Mouse (Mus musculus): ENCODE results near the gene Olfm3.

The Olfm3 gene

DNA sequence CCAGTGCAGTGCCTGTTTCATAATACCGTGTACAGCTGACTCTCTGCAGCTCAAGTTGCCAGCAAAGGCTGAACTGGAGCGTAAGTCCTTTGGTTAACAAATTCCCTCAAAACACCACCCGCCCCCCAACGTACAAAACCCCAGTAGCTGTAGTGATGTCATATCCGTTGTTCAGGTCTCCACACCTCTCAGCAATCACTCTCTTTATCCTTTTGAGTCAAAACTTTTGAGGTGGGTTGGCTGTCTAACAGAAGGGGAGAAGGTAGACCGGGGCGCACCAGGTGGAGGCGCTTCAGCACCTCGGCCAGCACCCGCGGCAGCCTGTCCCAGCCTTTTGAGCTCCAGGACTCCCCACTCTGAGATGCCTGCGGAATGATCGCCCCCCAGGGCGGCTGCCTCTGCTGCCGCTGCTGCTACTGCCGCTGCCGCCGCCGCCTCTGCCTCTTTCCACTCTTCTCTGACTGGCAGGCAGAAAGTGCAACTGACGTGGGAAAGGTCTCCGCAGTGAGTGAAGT, at the start of gene Olfm3:
Gene Olfm3 (plus strand): TSS at position 155 of the 515 bp plus-strand sequence.
- no peak for DNase-seq

DNA sequence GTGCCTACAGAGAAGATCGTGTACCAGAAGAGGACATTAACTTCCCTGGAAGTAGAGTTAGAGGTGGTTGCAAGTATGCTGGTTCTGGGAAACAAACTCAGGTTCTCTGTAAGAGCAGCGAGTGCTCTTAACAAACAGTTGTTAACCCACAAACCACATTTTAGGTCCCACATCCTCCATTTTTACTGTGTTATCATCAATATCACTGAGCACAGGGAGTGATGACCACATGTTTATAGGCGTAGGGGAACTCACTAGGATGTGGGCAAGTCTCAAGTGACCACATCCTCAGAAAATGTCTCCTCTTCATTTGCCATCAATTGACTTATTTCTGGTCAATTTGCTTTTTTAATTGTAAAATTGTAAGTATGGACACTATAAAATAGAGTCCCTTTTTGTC, 14.1 kb upstream of the Olfm3 start:
- no peak for DNase-seq

DNA sequence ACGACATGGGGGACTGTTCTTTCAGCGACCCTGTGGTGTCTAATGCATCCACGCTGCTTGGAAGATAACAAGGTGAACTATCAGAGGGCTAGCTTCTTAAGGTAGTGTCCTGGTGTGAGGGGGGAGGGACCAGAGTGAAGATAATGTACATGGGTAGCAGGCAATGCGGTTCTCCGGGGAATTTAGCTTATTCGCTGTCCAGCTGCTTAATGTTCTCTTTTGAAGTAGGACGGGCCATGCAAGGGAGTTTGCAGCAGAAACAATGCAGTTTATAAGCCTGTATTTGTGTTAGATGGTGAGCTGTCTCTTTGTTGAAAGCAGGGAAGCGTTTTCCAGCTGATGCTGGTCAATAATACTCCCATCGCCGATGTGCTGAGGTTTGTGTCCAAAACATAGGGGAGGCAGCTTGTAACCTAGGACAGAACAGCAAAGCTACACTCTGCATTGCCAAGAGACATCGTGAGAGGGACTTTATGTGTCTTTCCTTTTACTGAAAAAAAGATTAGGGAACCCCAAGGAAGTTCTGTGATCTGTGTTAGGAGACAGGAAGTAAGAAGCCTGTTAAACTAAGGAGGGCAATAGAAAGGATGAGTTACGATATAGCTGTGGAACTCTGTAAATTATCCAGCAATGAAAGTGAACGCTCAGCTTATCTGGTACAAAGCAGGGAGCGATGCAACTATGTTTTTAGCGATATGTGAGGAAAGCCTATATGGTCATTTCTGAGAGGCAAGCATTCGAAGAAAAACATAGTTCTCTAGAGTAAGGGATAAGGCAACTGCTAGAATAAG, 950 bp downstream of the Olfm3 start:
- no peak for DNase-seq

DNA sequence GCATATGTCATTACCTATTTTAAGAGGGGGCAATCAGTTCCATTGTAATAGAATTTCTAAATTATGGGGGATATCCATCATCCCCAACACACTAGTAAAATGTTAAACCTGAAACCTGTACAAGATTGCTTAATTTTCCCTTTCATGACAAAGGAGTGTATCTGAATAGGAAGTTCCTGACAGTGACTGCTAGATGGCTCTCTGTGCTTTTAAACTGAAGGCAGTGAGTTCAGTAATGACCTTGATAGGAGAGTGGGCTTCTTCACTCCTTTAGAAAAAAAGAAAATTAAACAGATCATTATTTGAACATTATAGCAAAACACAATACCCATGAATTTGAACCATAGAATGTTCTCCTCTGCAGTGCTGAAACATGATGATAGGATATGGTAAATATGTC, 3.7 kb downstream of the Olfm3 start:
- no peak for DNase-seq

DNA sequence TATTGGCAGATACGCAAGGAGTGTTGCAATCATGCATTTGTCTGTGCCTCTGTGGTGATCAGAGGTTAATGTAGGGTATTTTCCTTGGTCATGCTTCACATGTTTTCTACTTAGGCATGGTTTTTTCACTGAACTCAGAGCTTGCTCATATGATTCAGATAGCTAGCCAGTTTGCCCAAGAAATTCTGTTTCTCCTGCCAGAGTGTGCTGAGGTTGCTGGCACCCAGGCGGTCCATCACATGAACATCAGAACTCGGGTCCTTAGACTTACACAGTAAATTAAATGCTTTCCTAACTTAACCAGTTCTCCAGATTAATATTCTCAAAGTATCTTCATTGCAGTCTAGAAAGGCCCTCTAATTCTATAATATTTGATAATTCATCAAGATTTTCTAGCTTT, 5.0 kb downstream of the Olfm3 start:
- no peak for DNase-seq

DNA sequence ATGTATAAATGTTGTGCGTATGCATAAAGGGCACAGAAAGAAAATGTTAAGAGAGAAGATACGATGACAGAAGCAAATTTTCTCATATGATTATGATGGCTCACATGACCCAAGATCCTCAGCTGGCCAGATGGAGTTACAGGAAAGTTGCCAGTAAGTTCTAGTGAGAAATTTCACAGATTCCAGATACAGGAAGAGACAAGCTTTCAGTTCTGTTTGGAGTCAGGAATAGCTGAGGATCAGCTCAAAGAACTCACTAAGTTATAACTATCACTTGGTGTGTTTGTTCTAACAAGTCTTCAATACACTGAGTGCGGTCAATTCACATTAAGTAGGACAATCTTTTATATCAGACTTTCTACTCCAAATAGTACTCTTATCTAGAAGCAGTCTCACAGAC, 16.2 kb downstream of the Olfm3 start:
- no peak for DNase-seq

DNA sequence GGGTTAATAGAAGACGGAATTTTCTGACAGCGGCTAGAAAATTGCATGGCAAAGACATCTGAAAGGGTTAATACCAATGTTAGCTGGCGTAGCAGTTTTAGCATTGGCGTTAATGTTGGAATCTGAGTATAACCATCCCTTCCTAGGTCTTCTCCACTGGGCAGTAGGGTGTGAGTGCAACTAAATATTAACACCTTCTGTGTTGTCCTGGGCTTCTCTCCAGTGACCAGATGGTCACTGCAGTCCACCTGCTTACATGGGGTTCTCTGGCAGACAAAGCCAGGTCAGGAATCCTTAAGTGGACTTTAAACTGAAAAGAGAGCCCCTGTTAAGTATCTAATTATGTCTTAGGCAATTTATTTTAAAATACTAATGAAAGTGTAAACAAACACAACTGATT, 25.7 kb downstream of the Olfm3 start:
- no peak for DNase-seq

DNA sequence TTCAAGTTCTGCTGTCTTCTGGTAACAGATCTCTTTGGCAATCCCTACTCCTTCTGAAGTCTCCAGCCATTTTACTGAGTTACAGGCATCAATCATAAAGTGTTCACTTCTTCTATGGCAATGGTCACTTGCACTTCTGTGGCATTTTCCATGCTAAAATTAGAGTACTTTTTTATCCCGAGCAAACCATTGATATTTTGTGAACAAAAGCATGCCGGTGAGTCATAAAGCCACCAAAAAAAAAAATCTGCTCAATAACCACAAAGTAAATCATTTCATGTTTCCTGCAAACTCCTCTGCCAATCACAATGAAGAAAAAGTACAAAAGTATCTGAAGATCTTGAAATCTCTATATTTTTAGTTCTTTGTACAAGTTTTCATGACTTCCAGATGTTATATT, 26.5 kb downstream of the Olfm3 start:
- DNase-seq, result no peak

DNA sequence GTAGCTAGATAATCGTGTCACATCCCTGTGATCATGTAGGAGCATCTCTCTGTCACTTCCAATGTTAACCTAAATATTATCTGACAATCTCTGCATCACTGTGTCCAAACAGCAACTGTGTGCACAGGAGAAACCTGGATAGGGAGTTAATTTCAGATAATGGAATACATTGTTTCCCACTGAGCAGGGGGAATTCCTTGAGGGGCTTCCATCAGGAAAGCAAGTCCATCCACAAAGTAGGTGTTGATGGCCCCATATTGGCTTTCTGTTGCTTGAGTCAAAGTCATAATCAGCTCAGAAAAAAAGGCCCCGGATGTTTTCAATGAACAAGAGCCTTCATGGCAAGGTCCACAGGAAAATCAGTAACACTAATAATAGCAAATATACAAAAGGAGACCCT, 26.9 kb downstream of the Olfm3 start:
- no peak for DNase-seq

DNA sequence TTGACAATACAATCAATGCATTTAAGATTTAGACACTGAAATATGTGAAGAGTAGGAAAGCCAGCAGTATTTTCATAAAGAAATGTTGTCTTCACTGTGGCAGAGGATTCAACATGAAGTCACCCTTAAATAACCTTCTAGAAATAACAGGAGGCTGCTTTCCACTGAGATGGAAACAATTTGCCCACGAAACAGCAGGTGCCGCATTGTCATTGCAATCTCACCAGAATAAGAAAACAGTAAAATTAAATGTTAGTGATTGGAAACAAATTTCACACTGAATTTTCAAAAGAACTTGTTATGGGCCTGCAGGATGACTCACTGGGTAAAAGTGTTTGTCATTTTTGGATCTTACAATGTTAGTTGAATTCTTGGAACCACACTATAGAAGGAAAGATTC, 29.0 kb downstream of the Olfm3 start:
- DNase-seq, result no peak

DNA sequence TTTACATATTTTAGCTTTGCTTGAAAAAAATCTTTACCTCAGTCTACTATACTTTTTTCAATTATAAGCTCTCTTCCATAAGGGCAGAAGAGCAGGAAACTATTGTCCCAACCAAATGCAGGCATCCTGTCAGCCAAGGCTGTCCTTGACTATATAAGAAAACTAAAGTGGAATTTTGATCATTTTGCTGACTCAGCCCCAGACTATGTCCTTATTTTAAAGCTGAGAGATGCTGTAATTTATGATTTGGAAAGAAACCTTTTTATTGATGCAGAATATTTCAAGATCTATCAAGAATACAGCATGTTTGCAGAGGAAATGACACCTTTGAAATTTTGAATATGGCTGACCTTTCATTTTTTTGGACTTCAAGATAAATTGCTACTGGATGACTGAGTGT, 51.0 kb downstream of the Olfm3 start:
- DNase-seq, result no peak

DNA sequence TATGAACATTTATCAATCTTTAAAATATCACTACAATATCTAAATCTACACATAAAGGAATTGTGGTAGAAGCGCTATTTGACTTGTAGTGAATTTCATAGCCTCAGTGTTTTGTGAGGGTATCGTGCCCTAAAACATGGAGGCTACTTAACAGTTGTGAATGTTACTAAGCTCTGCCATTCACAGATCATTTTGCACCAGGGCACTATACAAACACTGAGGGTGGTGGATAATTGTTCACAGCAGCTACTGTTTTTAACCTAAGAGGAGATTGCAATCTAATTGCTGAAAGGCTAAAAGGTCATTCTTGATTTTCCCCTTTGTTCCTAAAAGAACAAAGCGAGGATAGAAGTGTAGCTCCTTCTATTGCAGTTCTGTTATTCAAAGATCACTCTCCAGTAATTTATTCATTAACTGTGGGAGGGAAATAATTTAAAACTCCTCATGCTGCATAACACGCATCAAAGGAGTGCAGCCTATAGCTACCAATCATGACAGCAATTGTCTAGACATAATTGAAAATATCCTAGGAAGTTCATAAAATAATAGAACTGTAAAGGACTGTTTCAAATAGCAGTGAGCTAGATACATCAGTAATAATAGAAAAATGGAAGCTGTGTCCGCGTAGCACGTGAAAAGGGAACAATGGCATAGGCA, 55.6 kb downstream of the Olfm3 start:
- DNase-seq, result no peak

DNA sequence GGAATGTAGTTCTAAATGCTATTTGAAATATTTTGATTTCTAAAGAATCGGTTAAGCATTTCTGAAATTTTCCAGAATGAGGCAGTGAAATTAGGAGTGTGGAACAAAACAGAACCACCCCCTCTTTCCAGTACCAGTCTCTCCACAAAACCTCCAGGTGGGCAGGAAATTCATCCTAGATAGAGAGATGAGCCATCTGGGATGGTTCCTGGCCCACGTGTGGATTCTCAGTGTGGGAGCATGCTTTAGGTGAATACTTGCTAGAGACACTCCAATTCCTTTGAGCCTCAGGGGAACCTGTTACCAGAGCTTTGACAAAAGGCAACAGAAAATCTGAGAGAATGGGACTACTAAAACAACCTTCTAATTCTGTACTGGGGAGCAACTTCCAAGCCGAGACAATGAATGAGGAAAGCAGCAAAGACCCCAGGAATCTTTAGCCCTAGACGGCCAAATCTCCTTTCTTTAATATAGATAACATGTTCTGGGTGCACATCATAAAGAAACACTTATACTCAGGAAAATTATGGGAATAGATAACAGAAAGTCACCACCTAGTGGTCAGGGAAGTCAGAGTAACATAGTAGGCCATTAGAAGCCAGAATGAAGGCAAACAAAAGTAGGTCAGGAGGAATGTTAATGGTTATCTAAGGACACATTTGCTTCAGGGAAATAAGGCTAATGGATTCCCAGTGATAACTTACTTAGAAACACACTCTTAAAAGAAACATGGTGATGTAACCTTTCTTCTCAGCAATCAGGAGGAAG, 58.6 kb downstream of the Olfm3 start:
- DNase-seq, result no peak

DNA sequence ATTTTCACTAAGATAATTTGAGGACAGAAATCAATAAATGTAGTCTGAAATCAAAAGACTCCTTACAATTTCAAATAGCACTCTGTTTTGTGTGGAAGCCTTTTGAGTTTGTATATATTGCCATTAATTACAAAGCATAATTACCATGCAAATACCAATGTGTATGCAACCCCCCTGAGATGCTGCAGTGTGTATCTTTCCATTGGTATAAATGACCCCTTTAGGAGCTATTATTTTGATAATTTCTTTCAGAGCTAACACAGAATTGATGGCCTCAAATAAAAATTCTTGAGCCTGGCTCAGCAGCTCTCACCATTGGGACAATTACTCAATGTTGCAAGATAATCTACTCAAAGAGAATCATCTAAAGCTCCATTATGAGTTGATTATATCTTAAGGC, 67.3 kb downstream of the Olfm3 start:
- no peak for DNase-seq

DNA sequence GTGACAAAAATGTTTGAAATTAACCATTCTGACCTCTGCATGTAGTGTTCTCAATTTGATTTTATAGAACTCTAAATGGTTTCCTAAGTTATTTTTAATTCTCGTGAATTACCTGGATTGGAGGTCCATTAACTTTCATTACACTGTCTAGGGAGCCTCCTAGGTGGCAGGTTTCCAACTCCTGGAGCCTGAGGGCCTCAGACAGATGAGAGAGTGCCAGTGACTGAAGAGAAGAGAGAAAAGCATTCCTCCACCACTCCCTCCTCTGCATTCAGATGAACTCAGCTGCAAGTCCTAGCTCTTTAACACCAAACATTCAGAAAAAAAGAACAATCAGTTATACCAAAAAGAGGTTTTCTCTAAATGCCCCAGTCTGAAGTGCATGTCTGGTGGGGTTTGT, 68.6 kb downstream of the Olfm3 start:
- no peak for DNase-seq

DNA sequence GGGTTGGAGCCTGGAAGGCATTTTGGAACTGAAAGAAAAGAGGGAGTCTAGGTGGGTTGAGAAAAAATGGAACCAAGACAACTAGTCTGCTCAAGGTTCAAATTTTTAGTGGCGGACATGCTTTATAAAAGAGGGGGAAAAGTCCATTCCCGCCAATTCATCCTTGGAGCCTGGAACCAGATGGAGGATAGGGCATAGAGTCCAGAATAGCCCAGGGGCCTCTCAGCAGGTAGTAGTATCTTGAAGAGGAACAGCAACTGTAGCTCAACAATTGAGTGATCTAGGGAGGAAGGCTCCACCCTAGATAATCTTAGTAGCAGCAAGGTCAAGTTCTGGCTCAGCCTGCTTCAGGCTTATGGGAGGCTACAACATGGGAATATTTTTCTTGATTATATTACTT, 87.0 kb downstream of the Olfm3 start:
- DNase-seq, result no peak

DNA sequence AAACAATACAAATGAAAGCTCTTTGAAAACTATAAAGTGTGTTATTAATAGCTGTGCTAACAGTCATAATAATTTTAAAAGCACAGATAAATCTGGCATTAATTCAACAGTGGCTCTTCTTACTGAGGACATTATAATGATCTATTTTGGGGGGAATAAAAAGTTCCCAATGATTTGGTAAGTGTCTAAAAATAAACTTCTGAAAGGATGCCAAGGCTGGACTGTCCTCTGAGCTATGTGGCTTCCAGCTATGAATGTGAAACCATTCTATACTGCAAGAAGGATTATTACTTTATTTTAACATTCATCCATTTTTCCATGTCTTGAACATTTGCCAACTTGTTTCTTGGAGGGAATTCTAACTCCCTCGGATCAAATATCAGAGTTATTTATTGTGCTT, 92.1 kb downstream of the Olfm3 start:
- no peak for DNase-seq

DNA sequence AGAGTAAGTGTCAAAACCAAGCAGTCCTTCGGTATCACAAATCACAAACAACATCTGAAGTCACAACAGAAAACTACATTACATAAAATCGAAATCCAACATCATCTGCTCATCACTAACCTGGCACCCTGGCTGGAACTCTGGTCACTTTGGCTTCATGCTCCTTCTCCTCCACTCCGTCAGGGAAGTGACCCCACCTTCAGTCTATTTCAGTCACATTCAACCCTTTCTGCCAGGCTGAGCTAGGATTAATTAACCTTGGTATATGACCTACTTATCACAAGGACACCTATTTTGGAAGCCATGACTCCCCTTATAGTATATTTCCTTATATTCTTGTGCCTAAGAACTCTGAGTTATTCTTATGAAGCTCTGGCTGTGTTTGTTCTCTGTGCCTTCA, 123.7 kb downstream of the Olfm3 start:
- no peak for DNase-seq

DNA sequence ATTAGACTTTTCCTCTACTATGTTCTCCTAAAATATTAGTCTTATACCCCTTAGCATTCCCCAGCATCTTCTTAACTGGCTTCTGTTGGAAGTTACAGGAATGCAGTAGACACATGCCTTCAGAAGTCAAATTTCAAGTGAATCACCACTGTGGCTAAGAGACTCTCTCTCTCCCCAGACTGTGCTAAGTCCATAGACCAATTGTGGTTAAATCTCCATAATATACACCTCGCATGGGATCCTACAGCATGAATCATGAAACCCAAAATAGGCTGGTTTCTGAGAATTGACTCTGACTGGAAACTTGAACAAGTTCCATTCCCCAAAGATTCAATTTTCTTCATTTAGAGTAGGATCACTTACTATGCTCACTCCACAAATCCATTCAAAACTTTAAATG, 124.2 kb downstream of the Olfm3 start:
- no peak for DNase-seq

DNA sequence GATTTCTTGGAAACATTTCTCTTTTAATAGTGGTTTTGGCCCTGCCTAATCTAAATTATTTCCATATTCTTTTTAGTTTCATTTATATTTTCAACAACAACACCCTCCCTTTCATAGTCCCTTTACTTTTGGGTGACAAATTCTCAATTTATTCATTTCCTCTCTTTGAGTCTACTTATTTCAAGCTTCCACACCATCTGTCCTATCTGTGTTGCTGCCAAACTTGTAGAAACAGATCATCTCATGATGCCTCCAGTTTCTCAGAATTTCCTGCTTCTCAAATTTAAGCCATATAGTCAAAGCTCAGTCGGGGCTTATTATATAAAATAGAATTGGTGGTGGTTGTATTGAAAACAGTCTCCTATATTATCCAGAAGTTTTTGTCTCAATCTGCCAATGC, 124.7 kb downstream of the Olfm3 start:
- DNase-seq, result no peak

DNA sequence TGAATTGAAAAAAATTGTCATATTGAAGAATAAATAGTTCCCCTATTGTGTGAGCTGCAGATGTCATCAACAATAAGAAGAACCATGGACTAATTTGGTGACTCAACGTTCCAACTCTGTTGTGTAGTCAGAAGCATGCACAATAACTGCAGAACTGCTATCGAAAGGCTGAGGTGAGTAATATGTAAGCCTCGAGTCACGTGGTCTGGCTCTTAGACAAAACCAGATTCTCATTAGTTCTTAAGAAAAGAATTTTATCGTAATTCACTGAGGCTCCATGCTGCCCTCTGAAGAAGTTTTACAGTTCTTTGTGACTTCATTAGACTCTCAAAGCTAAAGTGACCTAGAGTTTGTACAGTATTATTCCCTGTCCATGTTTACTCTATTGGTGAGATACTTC, 145.2 kb downstream of the Olfm3 start:
- no peak for DNase-seq

DNA sequence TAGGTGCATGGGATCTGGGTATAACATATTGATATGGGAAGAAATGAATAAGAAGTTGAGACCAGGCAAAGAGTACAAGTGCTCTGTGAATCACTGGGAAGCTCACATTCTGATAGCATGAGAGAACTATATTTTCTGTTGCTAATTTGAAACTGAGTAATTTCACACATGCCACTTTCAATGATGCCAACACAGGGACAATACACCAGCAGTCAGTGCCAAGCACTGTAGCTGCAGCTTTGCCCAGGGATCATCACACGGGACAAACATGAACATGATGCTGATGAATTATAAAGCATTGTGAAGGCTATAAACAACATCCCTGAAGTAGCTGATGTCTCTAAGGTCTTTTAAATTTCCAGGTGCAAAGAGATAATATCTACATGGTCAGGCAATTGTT, 161.0 kb downstream of the Olfm3 start:
- no peak for DNase-seq

DNA sequence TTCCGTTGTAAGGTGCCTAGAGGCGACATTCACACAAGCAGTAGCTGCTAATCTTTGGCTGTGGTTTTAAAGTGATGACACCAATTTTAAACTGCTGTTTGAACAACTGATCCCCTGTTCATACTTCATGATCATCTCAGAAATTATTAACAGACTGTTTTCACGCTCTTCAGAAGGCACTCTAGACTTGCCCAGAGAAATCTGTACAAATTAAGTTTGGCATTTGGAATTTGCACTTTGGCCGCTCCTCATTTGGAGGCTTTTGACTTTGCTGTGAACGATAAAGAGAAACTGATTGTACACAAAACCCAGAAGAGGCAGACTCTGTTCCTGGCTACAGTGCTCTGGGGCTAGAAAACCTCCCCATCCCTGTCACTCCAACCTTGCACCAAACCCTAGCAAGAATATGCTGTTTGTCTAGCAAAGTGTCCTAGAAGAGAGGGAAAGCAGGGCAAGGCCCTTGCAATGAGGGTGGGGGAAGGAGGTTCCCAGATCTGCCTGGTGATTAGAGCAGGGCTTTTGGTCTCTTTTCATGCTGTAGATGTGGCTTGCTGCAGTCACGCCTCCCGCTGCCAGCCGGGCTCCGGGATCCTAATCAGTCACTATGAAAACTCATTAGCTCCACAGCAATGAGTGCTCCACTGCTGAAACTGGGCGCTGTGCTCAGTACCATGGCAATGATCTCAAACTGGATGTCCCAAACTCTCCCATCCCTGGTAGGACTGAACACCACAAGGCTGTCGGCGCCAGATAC, 176.7 kb downstream of the Olfm3 start:
- no peak for DNase-seq
